Mouse (Mus musculus): ENCODE data around the gene Msx2. TPM values are rescaled to one million over a fixed set of nuclear protein-coding genes. Genes with fewer than 3 reads are reported as not detected.
A peak's percentile ranks its signal among the peaks of the same experiment; 100 is the strongest.

The Msx2 gene
- polyA plus RNA-seq, 1 experiment from 2014 or later = 20.2 TPM

- H3K4me1 ChIP-seq (ENCODE audit: control insufficient read depth, insufficient read depth, low read length) = no peaks in the 10 kb centered on the region; the same call in none of the 2 replicates
- H3K4me2 ChIP-seq (ENCODE audit: low read depth) = peak overlapping the region; percentile 68
- 6% methylated on average over 9 of the region's 9 CpGs for WGBS
- H3K9ac ChIP-seq (ENCODE audit: low read length) = peak overlapping the region; percentile 31; the same call in 1 of the 2 replicates
- H3K9me3 ChIP-seq (ENCODE audit: control insufficient read depth, low read length) = no peaks in the 10 kb centered on the region
- H3K4me3 ChIP-seq (ENCODE audit: low read depth, low read length) = peak overlapping the region; percentile 58
- H3K27me3 ChIP-seq (ENCODE audit: control insufficient read depth, insufficient read depth, low read length) = peaks cover 68% of the 10 kb centered on the region
- ATAC-seq (ENCODE audit: insufficient read depth, low FRiP score, low TSS enrichment) = no peak
- H3K27ac ChIP-seq (ENCODE audit: low read depth, low read length) = no peak overlapping the region
- no peaks in the 10 kb centered on the region for H3K36me3 ChIP-seq (ENCODE audit: control insufficient read depth, insufficient read depth, low read length)
- DNase-seq (ENCODE audit: low spot score) = no peak
Measured at GRCm38 (mm10) chr13:53470437-53471151, 2.3 kb downstream of the Msx2 start.

DNA sequence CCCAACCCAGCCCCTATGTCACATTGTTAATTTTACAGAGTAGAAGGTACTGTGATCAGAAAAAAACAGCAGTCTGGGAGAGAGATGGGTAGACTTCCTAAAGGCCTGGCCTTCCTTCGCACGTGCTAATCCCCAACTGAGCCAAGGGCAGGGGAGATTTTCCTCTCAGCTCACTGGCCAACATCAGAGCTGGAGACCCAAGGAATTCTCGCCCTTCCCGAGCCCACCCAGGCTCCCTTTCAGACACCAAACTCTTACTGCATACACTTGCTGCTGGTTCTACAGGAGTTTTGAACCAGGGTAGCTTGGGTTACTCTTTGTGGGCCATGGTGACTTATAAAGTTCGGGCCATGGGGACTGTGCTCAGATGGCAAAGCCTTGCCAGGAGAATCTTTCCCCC lies 3.1 kb downstream of the Msx2 start:
- peak; percentile 28 for DNase-seq (ENCODE audit: low spot score)
- no peak for ATAC-seq (ENCODE audit: insufficient read depth, low FRiP score, low TSS enrichment)
- Histone ChIP-seq H3K4me3 (ENCODE audit: low read depth, low read length) (peak overlapping the region; percentile 58), H3K9me3 (ENCODE audit: control insufficient read depth, low read length) (no peaks in the 10 kb centered on the region), H3K4me1 (ENCODE audit: control insufficient read depth, insufficient read depth, low read length) (peaks cover 6% of the 10 kb centered on the region), H3K36me3 (ENCODE audit: control insufficient read depth, insufficient read depth, low read length) (no peaks in the 10 kb centered on the region), H3K4me2 (ENCODE audit: low read depth) (peak overlapping the region; percentile 68), H3K27me3 (ENCODE audit: control insufficient read depth, insufficient read depth, low read length) (peaks cover 71% of the 10 kb centered on the region), H3K27ac (ENCODE audit: low read depth, low read length) (no peak overlapping the region), H3K9ac (ENCODE audit: low read length) (0 out of 2 replicates have a peak overlapping the region, but pooled peaks have one; percentile 5)
- 6% methylated on average over 5 of the region's 5 CpGs for WGBS

- peaks cover 70% of the 10 kb centered on the region for H3K27me3 ChIP-seq (ENCODE audit: control insufficient read depth, insufficient read depth, low read length)
- no peak overlapping the region for H3K4me3 ChIP-seq (ENCODE audit: low read depth, low read length)
- peak overlapping the region; percentile 3; the same call in 1 of the 2 replicates for H3K4me2 ChIP-seq (ENCODE audit: low read depth)
- peaks cover 16% of the 10 kb centered on the region for H3K4me1 ChIP-seq (ENCODE audit: control insufficient read depth, insufficient read depth, low read length)
- WGBS = 18% methylated on average over 14 of the region's 14 CpGs
- ATAC-seq (ENCODE audit: insufficient read depth, low FRiP score, low TSS enrichment) (no peak), DNase-seq (ENCODE audit: low spot score) (no peak)
- no peak overlapping the region for H3K9ac ChIP-seq (ENCODE audit: low read length)
- no peaks in the 10 kb centered on the region for H3K36me3 ChIP-seq (ENCODE audit: control insufficient read depth, insufficient read depth, low read length)
- no peak overlapping the region for H3K27ac ChIP-seq (ENCODE audit: low read depth, low read length)
- H3K9me3 ChIP-seq (ENCODE audit: control insufficient read depth, low read length) = no peaks in the 10 kb centered on the region
Measured at GRCm38 (mm10) chr13:53468171-53468570, 4.7 kb downstream of the Msx2 start.

DNA sequence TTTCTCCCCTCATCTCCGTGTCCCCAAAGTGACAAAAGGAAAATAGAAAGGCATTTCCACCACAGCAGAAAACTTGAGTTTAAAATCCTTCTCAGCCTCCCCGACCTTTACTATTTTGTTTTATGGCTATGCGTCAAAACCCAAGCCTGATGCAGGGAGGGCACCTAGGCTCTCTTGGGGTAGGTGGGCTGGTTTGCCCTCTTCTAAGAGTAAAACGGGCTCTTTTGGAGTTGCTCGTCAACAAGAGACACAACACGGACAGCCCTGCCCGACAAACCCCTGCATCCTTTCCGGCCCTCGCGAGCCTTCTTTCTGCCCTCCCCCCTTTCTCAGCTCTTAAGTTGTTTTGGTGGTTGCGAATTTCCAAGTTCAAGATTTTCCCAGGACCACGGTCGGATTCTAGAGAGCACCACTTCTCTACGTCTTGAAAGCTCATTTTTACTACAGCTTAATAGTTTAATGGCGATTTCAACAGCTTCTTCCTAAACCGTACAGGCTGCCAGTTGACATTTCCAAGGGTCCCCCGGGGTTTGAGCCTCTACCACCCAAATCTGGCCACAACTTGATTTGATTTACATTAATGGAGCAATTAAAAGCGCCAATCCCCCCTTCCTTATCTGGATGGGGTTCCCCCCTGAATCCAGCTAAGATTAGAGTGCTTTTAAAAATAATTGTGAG lies 6.5 kb downstream of the Msx2 start:
- whole genome bisulfite sequencing = under 1% methylated on average over 18 of the region's 18 CpGs
- H3K4me1 ChIP-seq (ENCODE audit: control insufficient read depth, insufficient read depth, low read length) = peaks cover 30% of the 10 kb centered on the region
- H3K4me2 ChIP-seq (ENCODE audit: low read depth) = peak overlapping the region; percentile 39
- no peak for ATAC-seq (ENCODE audit: insufficient read depth, low FRiP score, low TSS enrichment)
- no peaks in the 10 kb centered on the region for H3K36me3 ChIP-seq (ENCODE audit: control insufficient read depth, insufficient read depth, low read length)
- H3K4me3 ChIP-seq (ENCODE audit: low read depth, low read length) = peak overlapping the region; percentile 19
- peak overlapping the region; percentile 79 for H3K27ac ChIP-seq (ENCODE audit: low read depth, low read length)
- DNase-seq (ENCODE audit: low spot score) = no peak
- H3K9me3 ChIP-seq (ENCODE audit: control insufficient read depth, low read length) = no peaks in the 10 kb centered on the region
- H3K27me3 ChIP-seq (ENCODE audit: control insufficient read depth, insufficient read depth, low read length) = peaks cover 72% of the 10 kb centered on the region
- no peak overlapping the region for H3K9ac ChIP-seq (ENCODE audit: low read length)

- H3K4me1 ChIP-seq (ENCODE audit: control insufficient read depth, insufficient read depth, low read length) = peaks cover 30% of the 10 kb centered on the region
- ATAC-seq (ENCODE audit: insufficient read depth, low FRiP score, low TSS enrichment) (no peak), DNase-seq (ENCODE audit: low spot score) (peak; percentile 58)
- WGBS = under 1% methylated on average over 26 of the region's 26 CpGs
- no peaks in the 10 kb centered on the region for H3K36me3 ChIP-seq (ENCODE audit: control insufficient read depth, insufficient read depth, low read length)
- H3K4me2 ChIP-seq (ENCODE audit: low read depth) = peak overlapping the region; percentile 39
- peak overlapping the region; percentile 79 for H3K27ac ChIP-seq (ENCODE audit: low read depth, low read length)
- H3K27me3 ChIP-seq (ENCODE audit: control insufficient read depth, insufficient read depth, low read length) = peaks cover 69% of the 10 kb centered on the region
- no peaks in the 10 kb centered on the region for H3K9me3 ChIP-seq (ENCODE audit: control insufficient read depth, low read length)
- peak overlapping the region; percentile 41 for H3K9ac ChIP-seq (ENCODE audit: low read length)
- peak overlapping the region; percentile 19 for H3K4me3 ChIP-seq (ENCODE audit: low read depth, low read length)
Measured at GRCm38 (mm10) chr13:53465191-53465820, 7.6 kb downstream of the Msx2 start.

- Histone ChIP-seq H3K4me2 (ENCODE audit: low read depth) (peak overlapping the region; percentile 39), H3K27ac (ENCODE audit: low read depth, low read length) (peak overlapping the region; percentile 79), H3K9ac (ENCODE audit: low read length) (peak overlapping the region; percentile 41; the same call in 1 of the 2 replicates), H3K4me3 (ENCODE audit: low read depth, low read length) (no peak overlapping the region), H3K4me1 (ENCODE audit: control insufficient read depth, insufficient read depth, low read length) (peaks cover 30% of the 10 kb centered on the region), H3K36me3 (ENCODE audit: control insufficient read depth, insufficient read depth, low read length) (no peaks in the 10 kb centered on the region), H3K9me3 (ENCODE audit: control insufficient read depth, low read length) (no peaks in the 10 kb centered on the region), H3K27me3 (ENCODE audit: control insufficient read depth, insufficient read depth, low read length) (peaks cover 61% of the 10 kb centered on the region)
- peak; percentile 84 for DNase-seq (ENCODE audit: low spot score)
- WGBS = 1% methylated on average over 21 of the region's 21 CpGs
- peak; percentile 72 for ATAC-seq (ENCODE audit: insufficient read depth, low FRiP score, low TSS enrichment)
Measured at GRCm38 (mm10) chr13:53464441-53465001, 8.4 kb downstream of the Msx2 start.

- Histone ChIP-seq H3K4me1 (ENCODE audit: control insufficient read depth, insufficient read depth, low read length) (peaks cover 30% of the 10 kb centered on the region), H3K36me3 (ENCODE audit: control insufficient read depth, insufficient read depth, low read length) (no peaks in the 10 kb centered on the region), H3K27ac (ENCODE audit: low read depth, low read length) (peak overlapping the region; percentile 79), H3K9me3 (ENCODE audit: control insufficient read depth, low read length) (no peaks in the 10 kb centered on the region), H3K27me3 (ENCODE audit: control insufficient read depth, insufficient read depth, low read length) (peaks cover 57% of the 10 kb centered on the region), H3K4me3 (ENCODE audit: low read depth, low read length) (no peak overlapping the region), H3K9ac (ENCODE audit: low read length) (no peak overlapping the region), H3K4me2 (ENCODE audit: low read depth) (peak overlapping the region; percentile 39; the same call in 1 of the 2 replicates)
- DNase-seq (ENCODE audit: low spot score) (no peak), ATAC-seq (ENCODE audit: insufficient read depth, low FRiP score, low TSS enrichment) (peak; percentile 4; the same call in 1 of the 2 replicates)
- 2% methylated on average over 10 of the region's 10 CpGs for WGBS
Measured at GRCm38 (mm10) chr13:53463946-53464345, 8.9 kb downstream of the Msx2 start.

DNA sequence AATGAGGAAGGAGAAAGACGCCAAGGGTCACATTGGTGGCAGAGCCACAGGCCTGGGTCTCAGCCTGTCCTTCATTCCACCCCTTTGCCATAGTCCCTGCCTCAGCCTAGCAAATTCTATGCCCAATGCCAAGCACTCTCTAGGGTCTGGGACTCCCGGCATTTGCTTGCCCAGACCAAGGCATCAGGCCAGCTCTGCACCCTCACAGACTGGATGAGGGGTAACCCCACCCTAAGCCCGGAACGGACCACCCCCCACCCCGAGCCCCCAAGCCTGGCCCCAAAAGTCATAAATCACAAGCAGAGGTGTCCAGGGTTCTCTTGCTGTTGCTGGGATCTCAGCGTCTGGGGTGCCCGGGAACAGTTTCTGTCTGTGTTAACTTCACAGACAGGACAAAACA lies 9.8 kb downstream of the Msx2 start:
- 0% methylated on average over 7 of the region's 7 CpGs for WGBS
- peak overlapping the region; percentile 22; the same call in 1 of the 2 replicates for H3K4me3 ChIP-seq (ENCODE audit: low read depth, low read length)
- H3K27me3 ChIP-seq (ENCODE audit: control insufficient read depth, insufficient read depth, low read length) = peaks cover 53% of the 10 kb centered on the region
- peak overlapping the region; percentile 46 for H3K4me2 ChIP-seq (ENCODE audit: low read depth)
- no peak overlapping the region for H3K9ac ChIP-seq (ENCODE audit: low read length)
- DNase-seq (ENCODE audit: low spot score) (peak; percentile 42), ATAC-seq (ENCODE audit: insufficient read depth, low FRiP score, low TSS enrichment) (peak; percentile 21)
- peaks cover 30% of the 10 kb centered on the region for H3K4me1 ChIP-seq (ENCODE audit: control insufficient read depth, insufficient read depth, low read length)
- H3K27ac ChIP-seq (ENCODE audit: low read depth, low read length) = peak overlapping the region; percentile 79
- no peaks in the 10 kb centered on the region for H3K9me3 ChIP-seq (ENCODE audit: control insufficient read depth, low read length)
- no peaks in the 10 kb centered on the region for H3K36me3 ChIP-seq (ENCODE audit: control insufficient read depth, insufficient read depth, low read length)

Data from neural tube, embryonic 11.5 days (tissue).